Mouse (Mus musculus) ovary, adult 18-20 months (tissue): Measurements from ENCODE around the gene Msmp.
"Not testable (repeated sequence)": the region's sequence is repeated elsewhere in the genome, so short reads cannot be mapped to it uniquely, and the experiment has no call there.

ENCODE experiments used
- DNase-seq: peaks from one replicate; pipeline ENCODE4 v3.0.0; 2022; ENCODE audit warnings: low spot score, mixed read lengths

Gene Msmp

GRCm38 (mm10) chr4:43584444-43585416 lies at the start of gene Msmp:
TSS of gene Msmp (minus strand) at chr4:43584494.
- DNase-seq, result no peak

GRCm38 (mm10) chr4:43633736-43634135 lies 49.4 kb upstream of the Msmp start:
- DNase-seq, result no peak

GRCm38 (mm10) chr4:43633296-43633695 lies 49.0 kb upstream of the Msmp start:
- no peak for DNase-seq

- no peak for DNase-seq
Observed at GRCm38 (mm10) chr4:43631956-43632920, 47.9 kb upstream of the Msmp start.

- DNase-seq, result peak; percentile 48
Observed at GRCm38 (mm10) chr4:43631046-43631955, 47.0 kb upstream of the Msmp start, which contains the start of gene Npr2. TSS of gene Npr2 (plus strand) at chr4:43631935.

- no peak for DNase-seq
Observed at GRCm38 (mm10) chr4:43630671-43631045, 46.4 kb upstream of the Msmp start.

GRCm38 (mm10) chr4:43630030-43630581 lies 45.8 kb upstream of the Msmp start:
- DNase-seq, result peak; percentile 64

GRCm38 (mm10) chr4:43629106-43629817 lies 45.0 kb upstream of the Msmp start:
- DNase-seq, result no peak

GRCm38 (mm10) chr4:43620146-43620778 lies 36.0 kb upstream of the Msmp start:
- DNase-seq, result no peak

- no peak for DNase-seq
Observed at GRCm38 (mm10) chr4:43613060-43613730, 28.9 kb upstream of the Msmp start.

- DNase-seq, result no peak
Observed at GRCm38 (mm10) chr4:43612534-43612933, 28.2 kb upstream of the Msmp start.

GRCm38 (mm10) chr4:43604751-43605685 lies 20.7 kb upstream of the Msmp start:
- DNase-seq, result no peak

GRCm38 (mm10) chr4:43604099-43604498 lies 19.8 kb upstream of the Msmp start:
- DNase-seq, result no peak

GRCm38 (mm10) chr4:43600195-43600934 lies 16.1 kb upstream of the Msmp start:
- no peak for DNase-seq

GRCm38 (mm10) chr4:43598650-43599380 lies 14.5 kb upstream of the Msmp start:
- DNase-seq, result no peak

GRCm38 (mm10) chr4:43598200-43598599 lies 13.9 kb upstream of the Msmp start:
- DNase-seq, result no peak

GRCm38 (mm10) chr4:43596597-43596996 lies 12.3 kb upstream of the Msmp start:
- DNase-seq, result not testable (repeated sequence)
